Mouse (Mus musculus): Measurements from ENCODE around the gene Bfsp2. TPM values are rescaled to one million over a fixed set of nuclear protein-coding genes. Genes with fewer than 3 reads are reported as not detected.
"Not testable (repeated sequence)": the region's sequence is repeated elsewhere in the genome, so short reads cannot be mapped to it uniquely, and the experiment has no call there.

Bfsp2 gene
- total RNA-seq, 2 experiments from 2014 or later, result not detected

DNA sequence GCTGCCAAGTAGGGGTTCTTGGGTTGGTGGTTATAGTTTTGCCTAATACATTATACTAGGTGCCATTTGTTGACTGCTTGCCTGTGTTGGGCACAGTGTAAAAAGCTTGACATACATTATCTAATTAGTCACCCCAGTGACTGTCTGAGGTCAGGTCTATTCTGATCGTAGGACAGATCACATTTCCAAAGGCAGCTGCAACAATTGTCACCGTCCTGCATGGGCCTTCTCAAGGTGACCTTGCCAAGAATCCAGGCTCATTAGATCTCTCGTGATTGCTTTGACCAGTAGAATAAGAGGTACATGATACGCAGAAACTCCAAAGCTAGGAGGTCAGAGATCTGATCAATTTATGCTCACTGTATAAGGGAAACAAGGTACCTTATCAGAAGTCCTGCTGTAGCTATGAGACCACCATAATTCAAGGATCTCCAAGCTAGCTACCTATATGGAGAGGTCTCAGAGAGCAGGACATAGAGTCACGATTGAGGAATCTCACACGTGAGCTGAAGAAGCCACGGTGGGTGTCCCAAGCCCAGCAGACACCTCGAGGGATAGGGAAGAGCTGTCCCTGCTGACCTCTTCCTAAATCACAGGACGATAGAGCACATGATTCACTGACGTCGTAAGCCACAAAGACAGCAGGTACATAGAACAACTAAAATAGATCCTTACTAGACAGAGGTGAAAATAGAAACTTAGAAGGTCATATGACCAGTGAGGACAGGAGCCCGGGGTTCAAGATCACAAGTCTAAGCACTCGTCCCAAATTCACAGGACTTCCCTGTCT lies 49.6 kb downstream of the Bfsp2 start:
- DNase-seq, result no peak

DNA sequence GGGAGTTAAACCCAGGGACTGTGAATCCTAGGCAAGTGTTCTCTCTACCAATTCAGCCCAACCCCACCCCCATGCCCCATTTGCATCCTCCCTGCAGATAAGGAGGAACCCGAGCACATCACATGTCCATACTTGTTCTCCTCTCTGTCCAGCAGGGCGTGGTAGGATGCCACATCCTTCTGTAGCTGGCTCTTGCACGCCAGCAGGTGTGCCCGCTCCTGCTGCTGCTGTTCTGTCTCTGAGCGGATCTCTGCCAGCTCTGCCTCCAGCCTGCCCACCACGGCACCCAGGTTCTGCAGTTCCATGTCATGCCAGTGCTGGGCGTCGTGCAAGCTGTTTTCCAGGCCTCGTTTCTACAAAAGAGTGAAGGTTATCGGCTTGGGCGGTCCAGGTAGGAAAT lies 53.8 kb downstream of the Bfsp2 start:
- DNase-seq, result no peak

DNA sequence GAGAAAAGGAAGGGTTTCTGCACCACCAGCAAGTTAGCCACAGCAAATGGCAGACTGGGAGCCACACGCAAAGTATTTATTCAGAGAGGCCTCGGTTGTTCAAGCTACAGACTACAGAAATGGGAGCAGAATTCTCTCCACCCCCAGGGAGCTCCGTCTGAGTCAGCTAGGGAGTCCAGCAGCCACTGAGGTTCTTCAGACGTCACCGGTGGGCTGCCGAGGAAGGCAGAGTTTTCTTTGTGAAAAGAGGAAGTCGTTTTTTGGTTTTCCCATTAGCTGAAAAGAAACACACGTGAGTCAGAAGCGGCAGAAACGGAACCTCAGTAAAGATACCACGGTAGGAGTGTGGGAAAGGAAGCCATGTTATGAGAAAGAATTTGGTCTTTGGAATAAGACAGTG lies 55.4 kb downstream of the Bfsp2 start:
- DNase-seq, result no peak

DNA sequence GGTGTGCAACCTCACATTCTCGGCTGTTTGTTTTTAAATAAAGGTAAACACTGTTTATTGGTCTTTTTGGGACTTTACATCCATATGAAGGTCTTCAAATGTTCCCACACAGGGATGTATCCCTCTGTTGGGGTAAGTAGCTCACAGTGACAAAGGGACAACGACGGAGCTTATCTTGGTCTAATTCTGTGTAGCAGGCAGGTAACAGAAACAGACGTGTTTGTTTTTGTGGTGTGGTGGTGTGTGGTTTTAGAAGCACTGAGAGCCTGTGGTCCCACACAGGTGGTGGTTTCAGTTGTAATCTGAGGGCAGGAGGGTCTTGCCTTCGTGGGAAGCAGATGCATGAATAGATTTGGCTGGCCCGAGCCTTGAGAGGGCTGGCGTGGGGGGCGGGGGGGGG lies 56.3 kb downstream of the Bfsp2 start:
- DNase-seq, result no peak

DNA sequence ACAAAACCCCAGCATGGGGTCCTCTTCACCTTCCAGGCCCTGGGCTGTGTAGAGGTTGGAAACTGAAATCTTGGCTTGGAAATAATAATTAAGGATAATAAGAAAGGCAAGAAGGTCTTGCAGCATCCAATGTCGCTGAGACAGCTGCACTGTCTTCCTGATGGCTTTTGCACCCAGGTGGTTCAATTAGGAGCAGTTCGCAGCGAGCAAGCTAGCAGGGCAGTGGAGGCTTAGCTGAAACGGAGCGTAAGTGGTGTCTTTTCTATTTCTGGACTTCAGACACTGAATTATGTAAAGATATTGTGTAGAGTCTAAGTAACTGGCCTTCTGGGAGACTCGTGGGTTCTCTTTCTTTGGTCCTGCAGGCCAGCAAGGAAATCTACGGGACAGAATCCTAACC lies 56.8 kb downstream of the Bfsp2 start:
- no peak for DNase-seq

DNA sequence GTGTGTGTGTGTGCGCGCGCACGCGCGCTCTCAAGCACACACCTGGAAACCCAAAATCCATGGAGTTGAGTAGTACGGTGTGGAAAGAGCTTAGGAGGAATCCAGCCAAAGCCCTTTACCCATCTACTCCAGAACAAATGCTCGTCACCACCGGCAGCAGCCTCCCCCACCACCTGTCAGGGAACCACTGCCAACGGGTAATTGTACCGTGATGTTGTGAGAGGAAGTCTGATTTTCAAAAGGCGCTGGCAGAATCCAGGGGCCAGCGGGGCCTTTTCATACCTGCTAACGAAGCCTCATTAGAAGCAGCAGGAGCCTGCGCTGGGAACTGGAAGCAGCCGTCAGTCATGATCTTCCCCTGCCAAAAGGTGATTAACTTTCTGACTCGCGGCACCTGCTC lies 57.4 kb downstream of the Bfsp2 start:
- DNase-seq, result no peak

DNA sequence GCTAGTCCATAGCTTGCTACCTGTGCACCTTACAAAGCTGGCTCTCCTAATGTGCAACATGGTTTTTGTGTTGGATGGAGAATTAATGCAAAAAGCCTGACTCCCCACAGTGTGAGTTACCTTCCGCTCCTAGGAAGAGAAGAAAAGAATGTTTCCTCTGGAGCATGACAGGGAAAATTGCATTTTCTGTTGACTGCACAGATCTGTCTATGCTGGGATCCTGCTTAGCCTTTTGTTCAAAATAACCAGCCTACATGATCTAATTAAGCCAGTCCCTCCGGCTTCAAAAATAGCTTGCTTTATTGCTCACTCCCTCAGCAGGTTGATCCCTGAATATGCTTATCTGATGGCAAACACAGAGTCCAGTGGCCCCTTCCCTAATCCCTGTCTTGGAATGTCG lies 59.4 kb downstream of the Bfsp2 start:
- DNase-seq, result no peak

DNA sequence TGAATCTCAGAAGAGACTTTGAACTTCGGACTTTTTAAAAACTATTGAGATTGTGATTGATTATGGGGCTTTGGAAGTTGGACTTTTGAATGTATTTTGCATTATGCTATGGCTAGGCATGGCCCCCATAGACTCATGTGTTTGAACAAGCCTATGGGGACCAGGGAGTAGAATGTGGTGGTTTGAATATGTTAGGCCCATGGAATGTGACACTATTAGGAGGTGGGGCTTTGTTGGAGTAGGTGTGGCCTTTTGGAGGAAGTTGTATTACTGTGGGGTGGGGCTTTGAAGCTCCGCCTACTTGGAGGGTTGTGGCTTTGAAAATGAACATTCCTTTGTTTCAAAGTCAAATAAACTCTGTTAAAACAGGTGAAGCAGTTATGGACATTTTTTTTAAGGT lies 61.4 kb downstream of the Bfsp2 start:
- DNase-seq, result no peak

DNA sequence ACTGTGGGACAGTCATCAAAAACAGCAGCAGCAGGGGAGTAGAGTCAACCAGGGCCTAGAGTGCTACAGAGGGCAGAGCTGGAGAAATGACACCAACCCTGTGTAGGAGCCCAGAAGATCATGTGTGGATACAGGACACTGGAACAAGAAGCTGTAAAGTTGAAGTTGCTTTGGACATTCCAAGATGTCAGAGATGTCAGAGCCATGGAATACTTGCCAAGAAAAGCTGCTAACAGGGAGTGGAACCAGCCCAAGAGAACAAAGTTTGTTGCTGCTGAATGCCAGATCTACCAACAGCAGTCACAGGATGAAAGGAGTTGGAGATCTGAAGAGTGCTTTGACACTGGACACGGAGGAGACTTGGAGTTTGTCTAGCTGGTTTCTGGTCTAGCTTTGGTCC lies 62.0 kb downstream of the Bfsp2 start:
- not testable (repeated sequence) for DNase-seq

DNA sequence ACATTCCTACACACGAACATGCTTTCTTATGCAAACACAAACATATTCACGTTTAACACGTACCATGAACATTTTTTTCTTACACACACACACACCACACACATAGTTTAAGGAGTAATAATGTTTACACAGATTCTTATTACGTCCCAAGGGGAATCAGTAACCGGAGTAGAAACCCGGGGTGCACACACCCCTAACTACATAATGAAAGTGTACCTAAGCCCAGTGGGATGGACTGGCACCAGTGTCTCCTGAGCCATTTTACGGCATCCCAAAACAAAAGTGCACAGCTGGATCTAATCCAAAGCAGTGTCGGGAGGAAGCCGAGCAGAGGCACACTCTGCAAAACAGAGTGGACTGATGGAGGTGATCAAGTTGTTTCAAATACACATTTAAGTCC lies 66.8 kb downstream of the Bfsp2 start:
- no peak for DNase-seq

DNA sequence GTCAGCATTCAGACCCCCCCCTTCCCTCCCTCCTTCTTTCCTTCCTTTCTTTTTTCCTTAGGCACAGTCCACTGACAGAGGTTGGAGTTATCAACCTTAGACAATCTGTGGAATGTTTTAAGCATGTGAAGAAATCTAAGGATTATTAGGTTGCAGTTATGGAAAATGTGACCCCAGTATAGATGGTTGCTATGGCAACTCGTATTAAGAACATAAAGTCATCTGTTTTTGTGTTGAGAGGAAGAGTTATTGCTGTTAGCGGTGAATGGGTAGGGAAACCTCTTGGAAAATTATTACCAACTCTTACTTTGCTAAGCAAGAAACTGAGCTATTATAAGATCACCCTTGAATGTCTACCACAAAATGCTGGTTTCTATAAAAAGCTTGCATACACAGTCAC lies 71.1 kb downstream of the Bfsp2 start:
- no peak for DNase-seq

DNA sequence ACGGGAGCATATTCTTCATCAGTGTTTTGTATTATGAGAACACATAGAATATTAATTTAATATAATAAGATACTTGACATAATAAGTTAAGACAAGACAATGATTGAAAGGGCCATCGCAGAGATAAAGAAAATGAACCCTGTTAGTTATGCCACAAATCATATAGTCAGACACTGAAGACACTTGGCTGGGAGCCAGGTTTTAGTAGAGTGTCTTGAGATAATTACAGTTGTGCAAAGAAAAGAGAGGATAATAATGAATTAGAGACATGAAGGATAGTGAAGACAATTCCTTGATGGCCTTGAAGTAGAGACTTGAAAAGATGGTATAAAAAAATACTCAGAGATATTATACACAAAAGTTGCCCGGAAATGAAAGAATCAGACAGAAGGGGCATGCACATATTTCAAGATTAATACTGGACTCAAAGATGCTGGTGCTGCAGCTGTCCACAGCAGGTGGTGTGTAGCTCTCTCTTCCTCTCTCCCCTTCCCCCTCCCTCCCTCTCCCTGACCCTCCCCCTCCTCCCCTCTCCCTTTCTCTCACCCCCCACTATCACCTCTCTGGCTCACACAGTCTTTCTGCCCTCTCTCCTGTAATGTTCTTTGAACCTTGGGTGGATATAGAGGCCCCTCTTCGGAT lies 72.0 kb downstream of the Bfsp2 start:
- DNase-seq, result no peak

DNA sequence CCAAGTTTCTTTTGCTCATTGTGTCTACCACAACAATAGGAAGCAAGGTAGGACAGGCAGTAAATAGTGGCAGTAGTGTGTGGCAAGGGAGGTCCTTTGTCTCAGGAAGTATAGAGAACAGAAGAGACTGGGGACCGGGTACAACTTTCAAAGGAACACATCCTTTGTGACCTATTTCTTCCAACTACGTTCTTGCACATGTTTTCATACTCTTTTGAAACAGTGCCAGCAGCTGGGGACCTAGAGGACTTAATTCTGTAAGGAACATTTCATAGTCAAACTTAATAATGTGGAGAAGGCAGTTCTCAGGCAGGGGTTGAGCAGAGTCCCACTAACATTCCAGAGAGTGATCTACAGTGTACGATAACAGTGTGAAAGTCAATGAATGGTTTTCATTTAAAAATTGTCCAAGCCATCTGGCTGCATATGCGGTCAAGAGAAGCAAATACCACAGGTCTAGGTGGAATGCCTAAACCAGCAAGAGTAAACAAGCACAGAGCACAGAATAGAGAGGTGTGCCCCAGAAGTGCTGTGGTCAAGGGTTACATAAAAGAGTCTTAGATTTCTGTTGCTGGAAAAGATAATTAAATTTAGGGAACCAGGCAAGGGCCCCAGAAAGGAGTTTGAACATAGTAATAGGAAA lies 76.8 kb downstream of the Bfsp2 start:
- no peak for DNase-seq

DNA sequence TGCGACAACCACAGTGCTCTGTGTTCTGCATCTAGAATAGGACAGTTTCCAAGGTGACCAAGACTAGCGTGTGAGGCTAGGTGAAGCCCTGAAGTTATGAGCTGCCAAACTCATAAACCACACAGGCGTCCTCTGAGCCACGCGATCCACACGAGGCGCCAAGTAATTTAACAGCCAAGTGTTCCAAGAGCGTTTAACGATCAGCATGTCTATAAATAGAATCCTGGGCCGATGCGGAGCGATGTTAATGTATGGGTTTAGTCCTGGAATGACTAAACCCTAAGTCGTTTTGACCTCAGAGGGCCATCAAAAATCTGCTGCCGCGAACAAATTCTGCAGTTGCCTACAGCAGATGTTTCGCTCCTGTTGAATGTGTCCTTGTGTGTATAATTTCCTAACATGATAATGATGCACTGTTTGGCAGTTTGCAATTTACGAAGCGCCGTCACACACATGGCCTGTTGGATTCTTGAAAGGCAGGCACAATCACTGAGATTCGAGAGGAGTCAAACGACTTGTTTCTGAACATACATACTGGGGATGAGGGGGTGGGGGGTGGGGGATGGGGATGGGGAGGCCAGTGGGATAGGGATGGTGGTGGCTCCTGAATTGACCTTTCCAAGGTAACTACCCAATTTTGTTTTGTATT lies 81.6 kb downstream of the Bfsp2 start:
- DNase-seq, result no peak

DNA sequence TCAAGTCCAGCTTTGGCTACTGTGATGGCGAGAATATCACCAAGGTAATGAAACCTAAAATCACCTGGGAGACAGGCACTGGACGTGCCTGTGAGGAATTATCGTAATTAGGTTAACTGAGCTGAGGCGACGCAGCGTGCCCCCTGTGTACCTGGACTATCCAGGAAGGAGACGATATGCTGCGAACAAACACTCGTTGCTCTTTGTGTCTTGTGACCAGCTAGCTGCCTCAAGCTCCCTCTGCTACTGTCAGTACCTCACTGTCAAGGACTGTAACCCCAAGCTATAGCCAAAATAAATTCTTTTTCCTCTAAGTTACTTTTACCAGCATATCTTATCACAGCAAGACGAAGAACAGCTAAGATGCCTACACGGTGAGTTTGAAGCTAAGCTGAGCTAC lies 87.0 kb downstream of the Bfsp2 start:
- no peak for DNase-seq

DNA sequence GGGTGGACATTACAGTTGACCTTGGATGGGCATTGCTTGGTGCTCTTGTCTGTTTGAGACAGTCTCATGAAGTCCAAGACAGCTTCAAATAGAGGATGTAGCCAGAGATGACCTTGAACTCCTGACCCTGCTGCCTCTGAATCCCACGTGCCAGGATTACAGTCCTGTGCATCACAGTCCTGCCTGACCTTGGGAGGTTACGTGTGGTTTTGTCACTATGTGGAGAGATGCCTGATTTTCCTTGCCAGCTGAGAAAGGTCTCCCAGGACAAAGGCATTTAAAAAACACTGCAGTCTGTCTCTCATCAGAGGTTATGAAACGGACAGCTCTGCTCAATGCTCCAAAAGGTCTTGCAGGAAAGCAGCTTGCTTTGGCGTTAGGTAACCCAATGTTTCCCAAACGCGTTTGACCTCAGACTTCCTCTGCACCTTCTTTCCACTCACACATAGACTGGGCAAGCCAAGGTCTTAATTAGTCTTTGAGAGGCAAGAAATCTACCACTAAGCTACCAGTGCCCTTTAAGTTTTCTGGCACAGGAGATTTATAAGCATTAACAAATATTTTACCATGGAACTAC lies 88.3 kb downstream of the Bfsp2 start:
- peak; percentile 50 to 60 for DNase-seq

DNA sequence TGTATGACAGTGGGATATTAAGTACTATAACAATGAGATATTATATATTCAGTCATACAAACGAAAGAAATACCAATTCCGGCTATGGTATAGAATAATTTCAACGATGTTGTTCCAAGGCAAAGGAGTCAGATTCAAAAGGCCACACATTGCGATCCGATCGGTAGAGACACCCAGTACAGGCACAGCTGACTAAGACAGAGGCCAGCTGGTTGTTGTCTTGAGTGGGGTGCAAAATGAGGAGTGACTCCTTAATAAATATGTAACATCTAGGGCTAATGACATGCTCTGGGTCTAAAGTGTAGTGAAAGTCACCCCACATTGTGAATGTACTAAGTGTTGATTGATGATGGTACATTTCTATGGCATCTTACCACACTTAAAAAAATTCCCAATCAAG lies 91.0 kb downstream of the Bfsp2 start:
- no peak for DNase-seq

DNA sequence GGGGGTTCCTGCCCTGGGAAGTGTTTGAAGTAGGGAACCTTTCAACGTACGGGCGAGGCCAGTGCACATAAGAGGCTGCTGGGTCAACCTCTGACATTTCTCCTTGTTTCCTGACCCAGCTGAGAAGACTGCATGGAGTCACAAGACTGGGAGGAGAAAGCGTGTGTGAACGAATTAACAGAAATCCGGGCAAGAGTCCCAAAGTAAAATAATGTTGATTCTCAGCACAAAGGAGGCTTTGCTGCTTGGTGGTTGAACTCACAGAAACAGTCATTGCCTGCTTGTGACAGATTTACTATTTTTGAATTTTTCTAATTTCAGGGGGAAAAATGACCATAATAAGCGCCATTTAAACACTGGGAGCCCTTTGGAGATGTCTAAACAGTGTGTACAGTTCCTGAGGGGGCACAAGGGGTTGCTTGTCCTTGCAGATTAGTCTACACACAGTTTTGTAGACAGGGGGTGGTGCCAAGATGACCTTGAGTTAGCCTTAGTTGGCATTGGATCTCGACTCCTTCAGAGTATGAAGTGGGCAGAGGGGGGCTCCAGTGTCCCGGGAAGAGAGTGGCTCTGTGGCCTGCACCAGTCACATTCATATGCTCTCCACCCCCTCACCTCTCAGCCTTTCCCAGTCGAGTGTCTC lies 93.1 kb downstream of the Bfsp2 start:
- DNase-seq, result no peak

DNA sequence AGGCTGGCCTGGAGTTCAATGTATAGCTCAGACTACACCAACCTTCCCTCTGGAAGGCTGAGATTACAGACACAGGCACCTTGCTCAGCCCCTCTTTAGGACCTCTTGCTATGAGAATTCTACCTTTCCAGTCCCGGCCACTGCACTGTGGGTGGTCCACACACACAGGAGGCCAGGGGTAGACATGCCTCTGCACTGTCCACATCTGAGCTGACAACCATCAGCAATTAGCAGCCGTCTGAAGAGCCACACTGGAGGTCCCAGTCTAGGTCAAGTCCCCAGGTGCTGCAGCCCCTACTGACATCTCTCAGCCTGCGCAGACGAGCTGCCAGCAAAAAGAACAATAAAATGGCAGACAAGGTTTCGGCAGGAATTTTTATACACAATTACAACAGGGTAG lies 93.6 kb downstream of the Bfsp2 start:
- DNase-seq, result no peak

DNA sequence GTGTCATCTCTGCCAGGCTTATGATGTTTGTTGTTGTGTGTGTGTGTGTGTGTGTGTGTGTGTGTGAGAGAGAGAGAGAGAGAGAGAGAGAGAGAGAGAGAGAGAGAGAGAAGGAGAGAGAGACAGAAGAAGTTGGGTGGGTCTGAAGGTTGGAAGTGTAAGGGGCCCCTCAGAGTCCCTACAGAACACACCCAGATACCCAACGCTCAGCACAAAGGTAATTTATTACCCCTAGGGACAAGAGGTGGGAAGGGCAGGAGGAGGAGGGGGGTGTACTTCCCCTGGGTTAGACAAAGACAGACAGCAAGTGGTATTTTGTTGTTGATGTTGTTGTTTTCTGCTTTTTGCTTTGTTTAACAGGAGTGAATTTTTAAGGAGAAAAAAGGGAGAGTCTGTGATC lies 94.6 kb downstream of the Bfsp2 start:
- no peak for DNase-seq

DNA sequence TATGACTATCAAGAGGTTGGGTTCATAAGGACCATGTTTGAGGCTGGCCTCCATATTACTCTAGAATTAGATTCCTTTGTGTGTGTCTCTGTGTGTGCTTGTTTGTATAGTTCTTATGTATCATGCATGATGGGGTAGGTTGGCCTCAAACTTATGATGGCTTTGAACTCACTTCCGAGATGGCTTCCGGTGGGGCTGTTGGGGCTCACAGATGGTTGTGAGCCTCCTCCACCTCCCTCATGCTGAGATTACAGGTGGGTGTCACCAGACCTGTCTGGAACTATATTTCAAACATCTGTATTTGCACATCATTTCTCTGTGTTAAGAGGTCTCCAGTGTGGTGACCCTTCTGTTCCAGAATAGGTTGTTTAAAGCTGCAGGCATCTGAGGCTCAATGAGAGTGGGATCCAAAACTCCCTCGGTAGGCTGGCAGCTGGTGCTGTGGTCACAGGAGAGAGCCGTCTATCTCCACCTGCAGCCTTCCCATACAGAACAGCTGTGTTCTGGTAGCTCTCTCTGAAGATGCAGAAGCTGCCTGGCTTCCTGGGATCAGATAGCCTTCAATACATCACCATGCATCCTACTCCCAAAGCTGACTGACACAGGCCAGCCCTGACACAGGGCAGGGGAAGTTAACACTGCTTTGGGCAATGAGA lies 96.0 kb downstream of the Bfsp2 start:
- DNase-seq, result no peak

DNA sequence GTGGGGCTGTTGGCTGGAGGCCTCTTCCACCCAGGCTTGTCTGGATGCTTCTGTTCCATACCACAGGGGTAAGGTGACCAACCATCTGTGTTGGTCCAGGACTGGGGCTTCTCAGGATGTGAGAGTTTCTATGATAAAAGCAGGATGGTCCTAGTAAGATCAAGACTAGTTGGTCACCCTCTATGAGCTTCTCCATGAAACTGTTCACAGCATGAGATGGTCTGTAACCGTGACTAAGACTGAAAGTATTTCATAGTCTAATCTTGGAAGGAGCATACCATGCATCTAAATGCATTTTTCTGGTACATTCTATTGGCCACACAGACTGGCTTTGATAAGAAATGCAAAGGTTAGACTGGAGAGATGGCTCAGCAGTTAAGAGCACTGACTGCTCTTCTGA lies 96.6 kb downstream of the Bfsp2 start:
- no peak for DNase-seq
